Mouse (Mus musculus) kidney, adult 18-20 months (tissue): Measurements from ENCODE around the gene Hnf4a.
"Not testable (repeated sequence)": the region's sequence is repeated elsewhere in the genome, so short reads cannot be mapped to it uniquely, and the experiment has no call there.

ENCODE experiments used
- DNase-seq: peaks from one replicate; pipeline ENCODE4 v3.0.0; 2021

Hnf4a gene

DNA sequence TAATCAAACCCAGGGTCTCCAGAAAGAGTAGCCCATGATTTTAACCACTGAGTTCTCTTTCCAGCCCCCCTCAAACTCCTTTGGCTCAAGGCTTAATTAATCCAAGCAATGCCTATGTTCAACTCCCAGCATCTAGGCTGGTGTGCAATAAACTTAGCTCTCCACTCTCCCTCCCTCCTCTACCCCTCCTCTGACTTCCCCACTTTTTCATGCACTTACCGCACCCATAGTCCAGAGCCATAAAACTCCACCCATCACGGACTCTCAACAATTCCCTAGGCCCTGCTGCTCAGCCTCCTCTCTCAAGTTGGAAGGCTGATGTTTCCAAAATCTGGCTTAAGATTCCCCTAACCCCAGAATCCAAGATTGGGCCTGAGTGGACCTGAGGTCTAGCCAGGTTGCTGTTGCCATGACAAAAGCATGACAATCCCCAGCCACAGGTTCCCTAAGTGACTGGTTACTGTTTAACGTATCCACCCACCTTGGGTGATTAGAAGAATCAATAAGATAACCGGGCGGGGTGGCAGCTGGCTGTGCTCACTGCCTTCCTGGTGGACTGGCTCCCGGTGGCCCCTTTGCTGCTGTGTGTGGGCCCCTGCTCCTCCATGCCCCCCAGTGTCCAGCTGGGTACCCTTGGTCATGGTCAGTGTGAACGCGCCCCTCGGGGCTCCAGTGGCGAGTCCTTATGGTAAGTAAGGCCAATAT lies at the start of gene Hnf4a:
TSS of gene Hnf4a (plus strand) at position 509 of the 705 bp plus-strand sequence.
- no peak for DNase-seq

DNA sequence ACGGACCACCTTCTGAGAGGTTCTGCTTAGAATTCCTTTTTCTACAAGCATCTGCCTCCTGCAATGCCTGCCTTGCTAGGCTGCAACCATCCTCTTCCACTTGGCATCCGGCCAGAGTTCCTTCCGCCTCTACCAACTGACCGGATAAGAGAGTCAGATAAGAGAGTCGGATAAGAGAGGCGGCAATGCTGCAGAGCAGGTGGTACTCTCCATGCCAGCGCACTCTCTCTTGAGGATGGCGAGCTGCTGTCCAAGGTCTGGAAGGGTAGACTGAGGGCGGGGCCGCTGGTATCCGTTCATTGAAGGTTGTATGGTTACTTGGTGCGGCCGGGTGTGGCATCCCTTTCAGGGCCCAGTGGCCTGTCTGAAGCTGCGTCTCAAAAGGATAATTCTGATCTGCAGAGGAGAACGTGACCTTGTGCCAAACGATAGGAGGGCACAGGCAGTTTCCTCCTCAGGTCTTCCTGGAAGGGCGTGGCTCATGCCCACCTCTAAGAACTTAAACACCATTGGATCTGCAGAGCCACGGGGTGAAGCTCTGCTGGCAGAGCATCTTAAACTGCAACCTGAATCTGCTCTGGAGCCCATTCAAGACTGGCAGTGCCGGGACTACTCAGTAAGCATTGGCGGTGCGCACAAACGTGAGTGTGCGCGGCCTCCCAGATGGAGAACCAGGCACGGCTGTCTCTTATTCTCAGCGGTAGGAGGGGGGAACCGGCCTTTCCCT lies 47.9 kb upstream of the Hnf4a start:
- no peak for DNase-seq

DNA sequence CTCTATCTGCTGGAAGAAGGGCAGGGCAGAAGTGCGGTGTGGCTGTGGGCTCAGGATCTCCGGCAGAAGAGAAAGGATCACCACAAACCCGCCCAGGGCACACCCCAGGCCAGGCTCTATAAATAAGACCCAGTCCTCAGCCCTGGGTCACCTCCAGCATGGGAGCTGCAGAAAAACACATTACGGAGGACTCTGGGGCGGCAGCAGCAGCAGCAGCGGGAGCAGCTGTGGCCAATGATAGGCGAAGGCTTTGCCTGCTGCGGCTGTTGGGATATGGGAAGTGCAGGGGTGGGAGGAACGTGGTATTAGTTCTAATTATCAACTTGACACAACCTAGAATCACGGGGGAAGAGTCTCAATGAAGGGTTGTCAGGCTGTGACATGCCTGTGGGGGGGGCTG lies 47.2 kb upstream of the Hnf4a start:
- no peak for DNase-seq

DNA sequence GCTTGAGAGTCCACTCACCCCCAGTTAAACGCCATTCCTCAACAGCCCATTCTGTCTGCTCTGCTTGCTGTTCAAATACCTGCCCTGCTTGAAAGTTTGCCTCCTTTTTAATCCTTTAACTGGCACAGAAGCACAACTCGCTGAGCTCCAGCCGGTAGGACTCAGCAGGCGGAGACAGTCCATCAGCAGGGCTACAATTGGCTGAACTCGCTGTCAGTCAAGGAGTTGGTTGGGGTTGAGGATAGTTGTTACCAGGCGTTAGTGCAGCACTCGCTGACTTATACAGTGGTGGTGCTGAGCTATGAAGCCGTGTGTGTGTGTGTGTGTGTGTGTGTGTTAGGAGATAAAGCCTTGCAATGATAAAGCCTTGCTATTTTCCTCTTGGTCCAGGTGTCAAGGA lies 46.0 kb upstream of the Hnf4a start:
- DNase-seq: no peak

DNA sequence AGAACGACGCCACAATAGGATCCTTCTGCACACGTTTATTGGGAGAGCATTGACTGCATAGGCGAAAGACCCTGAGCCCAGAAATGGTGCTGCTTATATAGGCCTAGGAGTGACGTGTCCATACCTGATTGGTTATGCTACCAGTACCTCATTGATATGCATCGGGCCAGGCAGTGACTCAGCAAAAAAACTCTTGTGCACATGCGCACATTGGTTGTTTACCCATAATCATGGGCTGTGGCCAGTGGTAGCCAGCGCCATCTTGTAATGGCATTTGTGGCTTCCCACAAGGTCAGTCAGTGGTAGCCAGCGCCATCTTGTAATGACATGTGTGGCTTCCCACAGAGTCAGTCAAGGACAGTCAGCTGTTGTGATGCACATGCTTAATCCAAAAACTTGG lies 45.3 kb upstream of the Hnf4a start:
- not testable (repeated sequence) for DNase-seq

DNA sequence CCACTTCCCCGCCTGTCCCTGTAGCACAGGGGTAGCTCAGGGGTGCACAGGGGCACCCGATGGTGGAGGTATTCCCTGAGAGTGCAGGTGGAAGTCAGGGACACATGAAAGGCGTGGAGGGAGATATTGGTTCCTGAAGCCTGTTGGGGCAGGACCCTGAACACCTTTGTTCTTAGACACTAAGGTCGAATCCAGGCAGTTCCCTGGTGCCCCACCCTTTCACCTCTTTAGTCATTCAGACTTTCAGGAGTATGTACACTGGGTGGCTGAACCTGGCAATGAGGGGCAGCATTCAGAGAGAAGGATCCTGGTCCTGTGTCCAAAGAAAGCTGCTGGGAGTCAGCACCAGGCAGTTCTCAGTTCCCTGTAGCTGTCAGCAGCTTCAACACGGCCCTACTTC lies 44.2 kb upstream of the Hnf4a start:
- DNase-seq: no peak

DNA sequence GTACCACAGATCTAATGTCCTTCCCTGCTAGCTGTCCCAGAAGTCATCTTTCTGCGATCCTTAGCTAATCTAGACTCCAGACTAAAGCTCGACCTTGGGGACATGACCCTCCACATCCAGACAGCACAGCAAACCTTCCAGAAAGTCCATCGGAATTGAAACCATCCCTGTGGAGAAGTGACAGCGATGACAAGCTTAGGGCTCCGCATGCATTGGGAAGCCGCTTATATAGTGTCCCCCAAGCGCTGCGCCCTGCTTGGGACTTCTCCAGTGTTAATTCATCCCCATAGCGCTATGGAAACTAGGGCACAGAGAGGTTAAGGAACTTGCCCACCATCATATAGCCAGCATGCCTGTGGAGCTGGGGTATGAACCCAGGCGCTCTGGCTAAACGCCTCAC lies 43.8 kb upstream of the Hnf4a start:
- no peak for DNase-seq

DNA sequence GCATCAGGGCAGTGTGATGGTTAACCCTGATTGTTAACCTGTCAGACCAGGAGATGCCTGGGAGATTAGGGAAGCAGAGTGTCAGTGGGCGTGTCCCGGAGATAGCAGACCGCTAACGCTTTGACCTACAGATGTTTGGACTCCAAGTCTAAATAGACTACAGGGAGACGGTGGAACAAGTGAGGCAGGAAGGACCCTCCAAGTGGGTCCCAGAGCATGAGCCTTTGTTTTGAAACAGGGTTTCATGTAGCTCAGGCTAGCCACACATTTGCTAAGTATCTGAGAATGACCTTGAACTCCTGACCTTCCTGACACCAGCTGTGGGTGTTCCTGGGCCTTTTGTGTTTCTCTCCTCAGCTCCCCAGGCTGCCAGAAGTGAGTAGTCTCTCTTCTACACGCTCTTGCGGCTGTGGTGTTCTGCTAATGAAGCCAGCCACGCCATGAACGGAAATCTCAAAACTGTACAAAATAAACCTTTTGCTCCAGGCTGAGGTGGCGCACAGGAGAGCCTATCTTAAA lies 43.3 kb upstream of the Hnf4a start:
- DNase-seq: no peak

DNA sequence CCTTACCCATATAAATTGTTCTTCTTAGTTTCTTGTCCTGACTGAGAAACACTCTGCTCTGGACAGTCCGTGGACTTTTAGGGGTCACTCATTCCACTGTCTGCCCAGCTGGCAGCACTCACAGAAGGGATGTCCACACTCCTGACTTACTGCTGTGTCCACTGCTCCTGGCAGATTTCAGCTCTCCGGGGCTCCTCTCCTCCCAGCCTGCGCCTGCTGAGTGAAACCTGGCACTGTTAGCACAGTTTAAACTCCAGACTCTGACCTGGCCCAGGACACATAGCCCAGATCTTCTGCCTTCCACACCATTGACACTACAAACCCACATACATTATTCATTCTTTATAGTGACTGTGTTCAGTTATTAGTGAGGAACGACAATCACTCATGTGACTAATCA lies 42.6 kb upstream of the Hnf4a start:
- no peak for DNase-seq

DNA sequence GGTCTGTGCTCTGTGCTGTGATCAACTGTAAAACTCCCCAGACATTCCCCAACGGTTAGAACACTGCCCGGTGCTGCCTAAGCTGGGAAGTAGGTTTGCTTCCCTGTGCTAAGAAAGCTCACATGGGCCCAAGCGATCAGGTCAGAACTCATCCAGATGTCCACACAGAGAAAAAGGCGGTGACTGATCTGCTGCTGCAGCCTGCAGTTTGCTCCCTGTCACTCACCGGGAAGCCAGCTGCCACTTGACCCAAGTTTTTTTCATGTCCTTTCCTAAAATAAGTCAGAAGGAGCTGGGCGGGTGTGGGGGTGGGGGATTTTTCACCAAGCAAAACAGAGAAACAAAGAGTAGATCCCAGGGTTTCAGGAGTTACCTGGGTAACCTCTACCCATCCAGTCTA lies 42.0 kb upstream of the Hnf4a start:
- DNase-seq: no peak

DNA sequence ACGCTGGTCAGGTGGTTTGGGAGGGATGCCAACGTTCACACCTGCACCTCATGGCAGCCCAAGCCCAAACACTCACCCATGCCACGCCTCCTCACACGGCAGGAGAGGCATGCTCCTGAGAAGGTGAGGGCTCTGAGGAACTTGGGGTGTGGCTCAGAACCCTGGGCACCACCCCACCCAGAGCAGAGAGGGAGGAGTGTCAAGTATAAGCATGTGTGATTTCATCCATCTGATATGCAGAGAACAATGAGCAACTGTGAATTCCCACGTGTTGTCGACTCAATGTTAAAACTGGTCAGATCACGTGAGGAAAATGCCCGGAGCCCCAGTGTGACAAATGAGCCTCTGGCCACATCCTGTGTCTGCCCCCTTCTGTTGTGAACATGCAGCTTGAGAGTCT lies 39.8 kb upstream of the Hnf4a start:
- DNase-seq: no peak

DNA sequence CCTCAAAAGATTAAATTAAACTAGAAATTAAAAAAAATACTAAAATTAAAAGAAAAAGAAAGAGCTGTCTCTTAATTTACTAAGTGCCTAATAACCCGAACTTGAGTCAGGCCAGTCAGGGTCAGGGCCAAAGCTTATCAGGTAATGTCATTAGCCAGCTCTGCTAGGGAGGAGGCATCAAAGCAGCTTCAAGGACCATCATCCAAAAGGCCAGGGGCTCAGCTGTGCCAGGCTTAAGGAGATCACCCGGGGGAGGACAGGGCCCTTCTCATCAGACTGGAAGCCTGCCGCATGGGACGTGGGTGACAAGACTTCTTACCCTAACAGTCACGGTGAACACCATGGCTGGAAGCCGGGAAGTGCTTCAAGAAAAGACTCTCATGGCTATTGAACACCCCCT lies 39.0 kb upstream of the Hnf4a start:
- no peak for DNase-seq

DNA sequence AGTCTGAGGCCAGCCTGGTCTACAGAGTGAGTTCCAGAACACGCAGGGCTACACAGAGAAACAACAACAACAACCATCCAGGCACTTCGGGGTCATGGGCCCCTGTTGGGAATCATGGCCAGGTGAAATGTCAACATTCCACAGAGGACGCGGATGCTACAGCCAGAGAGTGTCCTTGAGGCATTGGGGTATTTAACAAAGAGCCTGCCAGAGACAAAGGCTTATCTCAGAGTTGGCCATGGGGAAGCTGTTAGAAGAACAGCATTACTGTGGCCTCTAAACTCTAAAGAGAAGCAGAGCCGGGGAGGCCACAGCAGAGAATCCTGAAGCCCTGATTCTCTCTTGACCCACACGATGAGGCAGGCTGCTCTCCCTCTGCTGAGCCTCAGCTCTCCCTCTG lies 37.7 kb upstream of the Hnf4a start:
- no peak for DNase-seq

DNA sequence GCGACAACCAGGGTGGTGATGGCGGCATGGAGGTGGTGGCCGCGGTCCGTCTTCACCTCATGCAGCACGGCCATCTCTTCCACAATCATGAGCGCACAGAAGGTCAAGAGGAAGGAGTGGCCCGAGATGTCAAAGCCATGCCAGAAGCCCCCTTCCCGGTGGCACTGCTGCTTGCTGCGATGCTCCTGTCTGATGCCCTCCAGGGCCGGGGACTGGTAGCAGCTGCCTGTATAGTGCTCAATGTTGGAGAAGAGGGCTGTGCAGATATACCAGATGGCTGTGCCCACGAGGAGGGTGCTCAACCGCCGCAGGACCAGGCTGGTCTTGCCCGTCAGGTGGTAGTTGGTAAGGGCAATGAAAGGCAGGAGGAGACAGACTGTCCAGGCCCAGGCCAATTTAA lies 36.9 kb upstream of the Hnf4a start:
- DNase-seq: no peak

DNA sequence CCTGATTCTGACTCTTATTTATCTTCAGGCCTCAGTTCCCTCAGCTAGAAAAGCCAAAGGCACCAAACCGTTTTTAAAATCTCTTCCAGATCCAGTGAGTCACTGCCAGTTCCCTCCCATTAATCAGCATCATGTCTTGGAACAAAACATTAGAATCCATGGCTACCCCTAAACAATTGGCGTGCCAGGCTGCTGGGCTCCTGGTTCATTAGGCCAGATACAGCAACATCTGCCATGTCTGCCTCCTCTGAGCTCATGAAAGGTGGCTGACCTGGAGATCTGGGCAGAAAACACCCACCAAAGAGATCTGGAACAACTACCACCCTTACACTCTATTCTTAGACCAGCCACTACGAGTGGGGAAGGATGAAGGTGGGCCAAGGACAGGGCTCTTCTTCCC lies 35.5 kb upstream of the Hnf4a start:
- DNase-seq: no peak

DNA sequence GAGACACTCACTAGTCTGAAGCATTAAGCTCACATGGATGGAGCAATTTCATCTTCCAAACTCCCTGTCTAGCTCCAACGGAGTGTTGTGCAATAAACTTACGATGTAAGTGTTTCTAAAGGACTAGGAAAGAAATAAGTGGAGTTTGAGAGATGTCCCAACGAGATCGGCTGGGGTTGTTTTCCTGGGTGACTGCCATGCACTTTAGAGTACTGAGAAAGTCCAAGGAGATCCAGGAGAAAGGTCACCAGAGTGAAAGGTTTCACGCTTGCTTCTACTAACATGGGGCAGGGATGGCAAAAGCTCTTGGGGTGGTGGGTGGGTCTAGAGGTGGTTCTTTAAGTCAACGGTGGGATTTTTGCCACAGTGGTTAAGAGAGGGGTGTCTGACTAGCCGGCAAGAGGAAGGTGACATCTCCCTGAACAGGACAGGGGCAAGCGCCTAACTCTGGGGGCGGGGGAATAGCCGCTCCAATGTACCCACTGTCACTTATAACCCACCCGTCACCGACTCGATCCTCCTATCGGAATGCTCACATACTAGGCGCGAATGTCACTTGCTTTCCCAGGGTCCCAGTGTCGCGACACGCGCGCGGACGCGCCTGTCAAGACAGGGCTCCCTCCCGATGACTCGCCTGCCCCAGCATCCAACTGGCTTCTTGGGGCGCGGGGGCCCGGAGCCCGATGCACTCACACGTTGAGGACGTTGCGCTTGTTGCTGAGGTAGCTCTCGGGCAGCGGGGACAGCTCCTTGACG lies 34.7 kb upstream of the Hnf4a start:
- DNase-seq: peak; percentile 45

DNA sequence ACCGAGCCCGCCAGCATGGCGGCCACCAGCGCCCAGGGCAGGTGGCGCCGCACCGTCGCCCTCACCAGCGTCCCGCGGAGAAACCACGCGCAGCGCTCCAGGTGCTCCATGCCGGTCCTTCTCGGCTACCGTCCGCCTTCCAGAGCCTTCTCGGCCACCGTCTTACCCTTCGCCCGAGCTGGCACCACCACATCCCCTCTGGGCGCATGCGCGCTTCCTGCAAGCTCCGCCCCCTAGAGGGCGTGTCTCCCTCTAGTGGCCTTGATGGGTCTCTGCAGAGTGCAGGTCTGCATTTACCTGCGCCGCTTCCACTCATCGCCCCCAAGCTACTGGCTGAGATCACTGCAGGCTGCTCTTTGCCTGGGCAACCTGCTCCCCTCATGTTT lies 34.1 kb upstream of the Hnf4a start, which contains the start of gene Fitm2:
TSS of gene Fitm2 (minus strand) at position 164 of the 386 bp plus-strand sequence.
- DNase-seq: peak; percentile 98

DNA sequence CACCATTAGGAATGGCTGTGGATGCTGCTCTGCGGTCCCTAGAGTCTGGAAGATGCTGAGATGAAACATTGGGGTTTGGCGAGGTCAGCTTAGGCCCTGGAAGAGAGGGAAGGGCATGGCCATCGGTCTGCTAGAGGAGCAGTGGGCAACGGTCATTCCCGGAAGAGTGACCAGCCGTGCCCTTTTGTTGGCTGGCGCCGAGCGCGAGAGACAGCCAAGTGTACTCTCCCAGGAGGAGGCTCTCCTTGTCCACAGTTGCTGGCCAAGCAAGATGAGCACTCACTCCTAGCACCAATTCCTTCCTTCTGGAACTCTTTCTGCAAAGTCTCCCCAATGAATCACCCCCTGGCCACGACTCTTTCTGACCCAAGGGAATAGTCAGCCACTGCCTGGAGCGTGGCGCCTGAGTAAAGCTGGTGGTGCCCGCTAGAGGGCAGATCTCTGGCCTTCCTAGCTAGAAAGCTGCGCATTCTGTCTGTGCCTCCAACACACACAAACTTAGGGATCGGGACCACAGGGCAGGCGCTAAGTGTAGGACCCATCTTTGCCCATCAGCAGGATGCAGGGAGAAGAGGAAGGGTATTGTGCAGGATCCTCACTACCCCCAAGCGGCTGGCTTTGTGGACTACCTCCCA lies 26.3 kb upstream of the Hnf4a start:
- peak; percentile 35 for DNase-seq

DNA sequence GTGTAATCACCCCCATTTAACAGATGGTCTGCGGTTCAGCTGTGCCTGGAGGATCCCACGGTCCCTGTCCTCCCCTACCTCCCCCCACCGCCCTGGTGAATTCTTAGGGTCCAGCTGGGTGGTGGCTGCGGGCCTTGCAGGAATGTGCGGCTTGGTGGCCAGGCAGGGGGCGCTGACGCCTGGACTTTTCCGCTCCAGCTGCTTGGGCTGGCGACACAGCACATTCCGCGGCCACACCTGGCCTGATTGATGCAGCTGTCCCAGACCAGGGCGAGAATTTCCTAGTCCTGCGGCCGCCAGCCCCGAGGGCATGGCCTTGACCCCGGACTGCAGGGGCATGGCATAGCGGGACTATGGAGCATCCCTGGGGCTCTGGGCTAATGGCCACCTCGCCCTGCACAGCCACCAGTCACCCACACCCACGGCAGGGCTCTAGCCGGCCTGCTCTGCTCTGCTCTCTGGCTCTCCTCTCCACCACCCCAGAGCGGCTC lies 25.0 kb upstream of the Hnf4a start:
- DNase-seq: peak; percentile 46

DNA sequence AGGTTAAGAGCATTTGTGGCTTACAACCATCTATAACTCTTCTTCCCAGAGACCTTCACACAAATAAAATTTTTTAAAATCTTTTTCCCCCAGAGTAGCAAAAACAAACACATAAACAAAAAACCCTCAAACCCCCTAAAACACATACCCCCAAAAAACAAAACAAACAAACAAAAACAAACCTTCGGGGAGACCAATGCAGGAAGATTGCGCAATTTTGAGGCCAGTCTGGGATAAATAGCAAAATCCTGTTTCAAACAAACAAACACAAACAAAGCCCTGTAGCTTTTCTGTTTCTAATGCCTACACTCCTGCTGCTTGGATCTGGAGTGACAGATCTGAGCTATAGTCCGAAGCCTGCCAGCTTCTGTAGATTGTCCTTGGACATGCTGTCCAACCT lies 19.2 kb upstream of the Hnf4a start:
- DNase-seq: no peak

DNA sequence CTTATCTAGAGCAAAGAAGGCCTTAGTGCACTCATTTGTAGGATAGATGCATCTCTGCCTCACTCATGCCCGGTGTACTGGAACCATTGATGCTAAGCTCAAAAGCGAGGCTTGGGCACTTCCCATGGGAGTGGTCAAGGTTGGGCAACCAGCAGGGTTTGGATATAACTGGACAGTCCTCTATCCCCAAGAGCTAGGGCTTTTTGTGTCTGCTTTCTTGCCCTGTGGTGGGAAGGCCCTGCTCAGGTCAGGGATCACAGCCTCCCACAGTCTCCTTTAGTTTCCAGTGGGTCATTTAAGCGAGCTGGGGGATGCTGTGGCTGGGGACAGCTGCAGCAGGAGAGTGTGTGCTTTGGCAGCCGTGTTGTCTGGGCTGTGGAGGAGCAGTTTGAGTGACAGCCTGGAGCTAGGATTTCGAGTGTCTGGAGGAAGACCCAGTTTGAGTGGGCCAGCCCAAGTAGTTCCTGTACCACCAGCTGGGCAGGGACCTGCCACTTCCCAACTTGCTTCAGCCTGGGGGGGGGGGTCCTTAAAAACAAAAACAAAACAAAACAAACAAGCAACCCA lies 16.8 kb upstream of the Hnf4a start:
- DNase-seq: no peak

DNA sequence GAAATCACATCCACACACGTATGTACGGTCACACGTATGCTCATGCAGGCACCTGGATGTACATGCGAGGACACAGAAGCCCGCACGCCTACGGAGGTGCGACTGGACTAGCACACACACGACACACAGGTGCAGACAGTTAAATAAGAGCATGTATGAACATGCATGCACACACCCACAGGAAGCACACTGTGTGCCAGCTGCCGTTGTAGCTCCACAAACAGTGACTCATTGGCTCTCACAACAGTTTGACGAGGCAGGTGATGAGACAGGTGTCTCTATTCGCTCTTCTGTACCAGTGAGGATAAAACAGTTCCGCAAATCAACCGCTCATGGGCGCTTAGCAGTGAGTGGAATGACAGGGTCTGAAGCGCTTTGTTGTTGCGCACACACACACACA lies 16.0 kb upstream of the Hnf4a start:
- no peak for DNase-seq

DNA sequence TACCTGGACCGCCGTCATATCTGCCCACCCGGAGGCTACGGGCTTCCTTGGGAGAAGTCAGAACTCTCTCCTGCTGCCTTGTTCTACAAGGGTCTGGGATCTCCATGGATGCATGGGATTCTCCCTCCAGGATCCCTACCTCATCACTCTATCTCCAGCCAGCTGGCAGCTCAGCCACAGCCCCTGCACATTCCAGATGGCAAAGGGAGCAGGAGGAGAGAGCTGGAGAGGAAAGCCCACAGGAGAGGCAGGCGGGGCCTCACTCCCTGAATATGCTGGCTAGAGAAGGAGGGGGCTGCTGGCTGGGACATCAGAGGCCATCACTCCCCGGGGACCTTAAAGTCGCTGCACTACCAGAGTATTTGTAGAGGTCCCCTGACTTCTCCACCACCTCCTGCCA lies 15.3 kb upstream of the Hnf4a start:
- no peak for DNase-seq
